Mouse (Mus musculus): ENCODE measurements at regions not wholly inside any gene's neighbourhood (a gene's known extent, or its start where the extent isn't known, plus 50 kb on each side); places are given as distances from the start of the nearest gene placed in this dataset.
A peak's percentile ranks its signal among the peaks of the same experiment; 100 is the strongest.

GRCm38 (mm10) chr13:45251068-45251467, 138.5 kb upstream of the Mylip start:
- H3K4me2 ChIP-seq = no peak overlapping the region
- 40% methylated on average over 3 of the region's 3 CpGs for WGBS
- no peak overlapping the region for H3K27ac ChIP-seq (ENCODE audit: low read depth, low read length)
- ATAC-seq (replicated peaks; ENCODE audit: low FRiP score) (no peak), DNase-seq (ENCODE audit: low spot score) (no peak)
- H3K27me3 ChIP-seq (replicated peaks; ENCODE audit: control insufficient read depth, insufficient read depth, low read length) = peaks cover 38% of the 10 kb centered on the region
- H3K4me1 ChIP-seq (replicated peaks; ENCODE audit: control insufficient read depth, insufficient read depth, low read length) = no peaks in the 10 kb centered on the region
- no peak overlapping the region for H3K9ac ChIP-seq (ENCODE audit: low read depth, low read length)
- H3K36me3 ChIP-seq (ENCODE audit: control insufficient read depth, insufficient read depth, low read length) = no peaks in the 10 kb centered on the region
- H3K4me3 ChIP-seq (ENCODE audit: low read depth, low read length) = no peak overlapping the region
- no peaks in the 10 kb centered on the region for H3K9me3 ChIP-seq (ENCODE audit: control insufficient read depth, low read length)

- ATAC-seq (replicated peaks; ENCODE audit: low FRiP score) = no peak
- Histone ChIP-seq H3K9me3 (ENCODE audit: control insufficient read depth, low read length) (no peaks in the 10 kb centered on the region), H3K27me3 (replicated peaks; ENCODE audit: control insufficient read depth, insufficient read depth, low read length) (peaks cover 40% of the 10 kb centered on the region), H3K4me3 (ENCODE audit: low read depth, low read length) (no peak overlapping the region), H3K27ac (ENCODE audit: low read depth, low read length) (no peak overlapping the region), H3K4me1 (replicated peaks; ENCODE audit: control insufficient read depth, insufficient read depth, low read length) (no peaks in the 10 kb centered on the region), H3K4me2 (no peak overlapping the region), H3K36me3 (ENCODE audit: control insufficient read depth, insufficient read depth, low read length) (no peaks in the 10 kb centered on the region), H3K9ac (ENCODE audit: low read depth, low read length) (no peak overlapping the region)
- no peak for DNase-seq (ENCODE audit: low spot score)
- 62% methylated on average over 3 of the region's 3 CpGs for WGBS
These were observed 137.4 kb upstream of the Mylip start for GRCm38 (mm10) chr13:45252126-45252525.

- 61% methylated on average over 2 of the region's 2 CpGs for WGBS
These were observed 136.3 kb upstream of the Mylip start for GRCm38 (mm10) chr13:45253221-45253620.

GRCm38 (mm10) chr13:45255277-45255676, 134.3 kb upstream of the Mylip start:
- H3K4me3 ChIP-seq (ENCODE audit: low read depth, low read length) = no peak overlapping the region
- DNase-seq (ENCODE audit: low spot score) (no peak), ATAC-seq (replicated peaks; ENCODE audit: low FRiP score) (no peak)
- H3K36me3 ChIP-seq (ENCODE audit: control insufficient read depth, insufficient read depth, low read length) = no peaks in the 10 kb centered on the region
- 70% methylated on average over 6 of the region's 6 CpGs for WGBS
- no peak overlapping the region for H3K9ac ChIP-seq (ENCODE audit: low read depth, low read length)
- no peak overlapping the region for H3K27ac ChIP-seq (ENCODE audit: low read depth, low read length)
- no peak overlapping the region for H3K4me2 ChIP-seq
- no peaks in the 10 kb centered on the region for H3K9me3 ChIP-seq (ENCODE audit: control insufficient read depth, low read length)
- no peaks in the 10 kb centered on the region for H3K4me1 ChIP-seq (replicated peaks; ENCODE audit: control insufficient read depth, insufficient read depth, low read length)
- H3K27me3 ChIP-seq (replicated peaks; ENCODE audit: control insufficient read depth, insufficient read depth, low read length) = peaks cover 34% of the 10 kb centered on the region

More at GRCm38 (mm10) chr13:45253221-45253620, 136.3 kb upstream of the Mylip start:
- Histone ChIP-seq H3K9me3 (ENCODE audit: control insufficient read depth, low read length) (no peaks in the 10 kb centered on the region), H3K4me2 (no peak overlapping the region), H3K9ac (ENCODE audit: low read depth, low read length) (no peak overlapping the region), H3K27me3 (replicated peaks; ENCODE audit: control insufficient read depth, insufficient read depth, low read length) (peaks cover 39% of the 10 kb centered on the region), H3K4me1 (replicated peaks; ENCODE audit: control insufficient read depth, insufficient read depth, low read length) (no peaks in the 10 kb centered on the region), H3K36me3 (ENCODE audit: control insufficient read depth, insufficient read depth, low read length) (no peaks in the 10 kb centered on the region), H3K4me3 (ENCODE audit: low read depth, low read length) (no peak overlapping the region), H3K27ac (ENCODE audit: low read depth, low read length) (no peak overlapping the region)
- ATAC-seq (replicated peaks; ENCODE audit: low FRiP score) (no peak), DNase-seq (ENCODE audit: low spot score) (no peak)

- Histone ChIP-seq H3K4me2 (no peak overlapping the region), H3K27ac (ENCODE audit: low read depth, low read length) (no peak overlapping the region), H3K36me3 (ENCODE audit: control insufficient read depth, insufficient read depth, low read length) (no peaks in the 10 kb centered on the region), H3K4me1 (replicated peaks; ENCODE audit: control insufficient read depth, insufficient read depth, low read length) (no peaks in the 10 kb centered on the region), H3K27me3 (replicated peaks; ENCODE audit: control insufficient read depth, insufficient read depth, low read length) (peaks cover 21% of the 10 kb centered on the region), H3K9me3 (ENCODE audit: control insufficient read depth, low read length) (no peaks in the 10 kb centered on the region), H3K4me3 (ENCODE audit: low read depth, low read length) (no peak overlapping the region), H3K9ac (ENCODE audit: low read depth, low read length) (no peak overlapping the region)
- peak; percentile 53; the same call in 1 of the 2 replicates for ATAC-seq (replicated peaks; ENCODE audit: low FRiP score)
- WGBS = 48% methylated on average over 5 of the region's 5 CpGs
- DNase-seq (ENCODE audit: low spot score) = no peak
These were observed 127.5 kb upstream of the Mylip start for GRCm38 (mm10) chr13:45262011-45262410.

- no peak for DNase-seq (ENCODE audit: low spot score)
- 73% methylated on average over 6 of the region's 6 CpGs for WGBS
- Histone ChIP-seq H3K36me3 (ENCODE audit: control insufficient read depth, insufficient read depth, low read length) (no peaks in the 10 kb centered on the region), H3K27ac (ENCODE audit: low read depth, low read length) (no peak overlapping the region), H3K4me1 (replicated peaks; ENCODE audit: control insufficient read depth, insufficient read depth, low read length) (no peaks in the 10 kb centered on the region), H3K9ac (ENCODE audit: low read depth, low read length) (no peak overlapping the region), H3K4me2 (no peak overlapping the region), H3K27me3 (replicated peaks; ENCODE audit: control insufficient read depth, insufficient read depth, low read length) (peaks cover 45% of the 10 kb centered on the region), H3K4me3 (ENCODE audit: low read depth, low read length) (no peak overlapping the region), H3K9me3 (ENCODE audit: control insufficient read depth, low read length) (no peaks in the 10 kb centered on the region)
- ATAC-seq (replicated peaks; ENCODE audit: low FRiP score) = no peak
These were observed 123.1 kb upstream of the Mylip start for GRCm38 (mm10) chr13:45266287-45267064.

- 75% methylated on average over 5 of the region's 5 CpGs for WGBS
- peaks cover 51% of the 10 kb centered on the region for H3K27me3 ChIP-seq (replicated peaks; ENCODE audit: control insufficient read depth, insufficient read depth, low read length)
These were observed 122.1 kb upstream of the Mylip start for GRCm38 (mm10) chr13:45267446-45267845.

GRCm38 (mm10) chr13:45267906-45268305, 121.6 kb upstream of the Mylip start:
- Histone ChIP-seq H3K4me1 (replicated peaks; ENCODE audit: control insufficient read depth, insufficient read depth, low read length) (no peaks in the 10 kb centered on the region), H3K9ac (ENCODE audit: low read depth, low read length) (no peak overlapping the region), H3K4me2 (no peak overlapping the region), H3K27me3 (replicated peaks; ENCODE audit: control insufficient read depth, insufficient read depth, low read length) (peaks cover 53% of the 10 kb centered on the region), H3K36me3 (ENCODE audit: control insufficient read depth, insufficient read depth, low read length) (no peaks in the 10 kb centered on the region), H3K4me3 (ENCODE audit: low read depth, low read length) (no peak overlapping the region), H3K27ac (ENCODE audit: low read depth, low read length) (no peak overlapping the region), H3K9me3 (ENCODE audit: control insufficient read depth, low read length) (no peaks in the 10 kb centered on the region)
- no peak for DNase-seq (ENCODE audit: low spot score)
- 84% methylated on average over 4 of the region's 4 CpGs for WGBS
- ATAC-seq (replicated peaks; ENCODE audit: low FRiP score) = no peak

More at GRCm38 (mm10) chr13:45267446-45267845, 122.1 kb upstream of the Mylip start:
- Histone ChIP-seq H3K4me2 (no peak overlapping the region), H3K9me3 (ENCODE audit: control insufficient read depth, low read length) (no peaks in the 10 kb centered on the region), H3K9ac (ENCODE audit: low read depth, low read length) (no peak overlapping the region), H3K36me3 (ENCODE audit: control insufficient read depth, insufficient read depth, low read length) (no peaks in the 10 kb centered on the region), H3K4me1 (replicated peaks; ENCODE audit: control insufficient read depth, insufficient read depth, low read length) (no peaks in the 10 kb centered on the region), H3K4me3 (ENCODE audit: low read depth, low read length) (no peak overlapping the region), H3K27ac (ENCODE audit: low read depth, low read length) (no peak overlapping the region)
- DNase-seq (ENCODE audit: low spot score) (no peak), ATAC-seq (replicated peaks; ENCODE audit: low FRiP score) (no peak)

- no peak for ATAC-seq (replicated peaks; ENCODE audit: low FRiP score)
- peaks cover 69% of the 10 kb centered on the region for H3K27me3 ChIP-seq (replicated peaks; ENCODE audit: control insufficient read depth, insufficient read depth, low read length)
- no peak overlapping the region for H3K4me2 ChIP-seq
- no peaks in the 10 kb centered on the region for H3K36me3 ChIP-seq (ENCODE audit: control insufficient read depth, insufficient read depth, low read length)
- 53% methylated on average over 8 of the region's 8 CpGs for WGBS
- no peak overlapping the region for H3K27ac ChIP-seq (ENCODE audit: low read depth, low read length)
- H3K4me3 ChIP-seq (ENCODE audit: low read depth, low read length) = no peak overlapping the region
- no peak for DNase-seq (ENCODE audit: low spot score)
- no peak overlapping the region for H3K9ac ChIP-seq (ENCODE audit: low read depth, low read length)
- no peaks in the 10 kb centered on the region for H3K9me3 ChIP-seq (ENCODE audit: control insufficient read depth, low read length)
- no peaks in the 10 kb centered on the region for H3K4me1 ChIP-seq (replicated peaks; ENCODE audit: control insufficient read depth, insufficient read depth, low read length)
These were observed 115.2 kb upstream of the Mylip start for GRCm38 (mm10) chr13:45274261-45274884.
